Mouse (Mus musculus): ENCODE data around the gene Syn3.

GRCm38 (mm10) chr10:86134848-86135247, 363.8 kb downstream of the Syn3 start:
- TF ChIP-seq CTCF (IDR thresholded peaks at IDR 0.05; ENCODE audit: low read depth, low read length) (no peak), POLR2A (IDR thresholded peaks at IDR 0.05; ENCODE audit: insufficient read depth, low read length) (no peak)

Measured in ES-Bruce4 (cell line).